Mouse (Mus musculus) small intestine, adult 2 months (tissue): Measurements from ENCODE around the gene Mark1.

ENCODE experiments used
- CTCF ChIP-seq: fragments of 200-500 bp; IDR thresholded peaks from 2 replicates; pipeline ENCODE4 v1.5.1; 2012; ENCODE audit warnings: low read depth, mild to moderate bottlenecking, control low read depth, inconsistent platforms, low read length, moderate library complexity, mixed read lengths; ENCODE audit not compliant: insufficient replicate concordance, insufficient read length; ENCODE audit errors: extremely low read depth
- POLR2A ChIP-seq: fragments of 200-500 bp; IDR thresholded peaks from 2 replicates; pipeline ENCODE4 v1.6.1; 2012; ENCODE audit warnings: low read depth, mild to moderate bottlenecking, control low read depth, inconsistent platforms, low read length, moderate library complexity

- TF ChIP-seq CTCF (no peak), POLR2A (no peak)
Observed at GRCm38 (mm10) chr1:185030565-185030964, 31.2 kb upstream of the Mark1 start.
